Comparison of ENCODE assay signal across 17 mouse cellular contexts in genomic region chr14:122762603-122763002, GRCm38 (mm10).
"Had no signal": no experiment of that assay in that cellular context is flagged by ENCODE, and none has a peak within 500 bp of the region (broad histone marks: within the 10 kb centered on the region; RNA-seq: fewer than 3 reads in every experiment).

No protein-coding gene starts in this region.

- H3K27me3 ChIP-seq: limb, embryonic 12.5 days; midbrain, embryonic 12.5 days; neural tube, embryonic 13.5 days had no signal

- H3K4me2 ChIP-seq: limb, embryonic 12.5 days; midbrain, embryonic 12.5 days; neural tube, embryonic 13.5 days had no signal

- DNase-seq: kidney, adult 11 months; kidney, adult 9 months; kidney, postnatal 4 days; lung, adult 18-20 months; lung, postnatal 4 days; retina, postnatal 1 day; right cerebral cortex, postnatal 4 days; spleen, adult 18-20 months; thymus, adult 18-20 months; thymus, postnatal 14 days had no signal

- H3K4me1 ChIP-seq: limb, embryonic 12.5 days had no signal

- H3K4me3 ChIP-seq: left cerebral cortex, adult 2 months; limb, embryonic 12.5 days; midbrain, embryonic 12.5 days; neural tube, embryonic 13.5 days had no signal

- H3K27ac ChIP-seq: kidney, postnatal 0 days; left cerebral cortex, adult 2 months; limb, embryonic 12.5 days; liver, embryonic 14.5 days; midbrain, embryonic 12.5 days; neural tube, embryonic 13.5 days had no signal

- H3K36me3 ChIP-seq: limb, embryonic 12.5 days; midbrain, embryonic 12.5 days; neural tube, embryonic 13.5 days had no signal

- H3K9me3 ChIP-seq: limb, embryonic 12.5 days; midbrain, embryonic 12.5 days; neural tube, embryonic 13.5 days had no signal

- H3K9ac ChIP-seq: limb, embryonic 12.5 days; liver, embryonic 14.5 days; midbrain, embryonic 12.5 days; neural tube, embryonic 13.5 days had no signal

- ATAC-seq: lung, postnatal 0 days had no signal
